Mouse (Mus musculus): ENCODE results near the gene Arl13b. TPM values are rescaled to one million over a fixed set of nuclear protein-coding genes. Genes with fewer than 3 reads are reported as not detected.

The Arl13b gene
- polyA plus RNA-seq (2015; fragmentation: Nextera tagmentation; extraction: Ambion mirVana) = 21.3 and 22.6 TPM in 2 replicates

DNA sequence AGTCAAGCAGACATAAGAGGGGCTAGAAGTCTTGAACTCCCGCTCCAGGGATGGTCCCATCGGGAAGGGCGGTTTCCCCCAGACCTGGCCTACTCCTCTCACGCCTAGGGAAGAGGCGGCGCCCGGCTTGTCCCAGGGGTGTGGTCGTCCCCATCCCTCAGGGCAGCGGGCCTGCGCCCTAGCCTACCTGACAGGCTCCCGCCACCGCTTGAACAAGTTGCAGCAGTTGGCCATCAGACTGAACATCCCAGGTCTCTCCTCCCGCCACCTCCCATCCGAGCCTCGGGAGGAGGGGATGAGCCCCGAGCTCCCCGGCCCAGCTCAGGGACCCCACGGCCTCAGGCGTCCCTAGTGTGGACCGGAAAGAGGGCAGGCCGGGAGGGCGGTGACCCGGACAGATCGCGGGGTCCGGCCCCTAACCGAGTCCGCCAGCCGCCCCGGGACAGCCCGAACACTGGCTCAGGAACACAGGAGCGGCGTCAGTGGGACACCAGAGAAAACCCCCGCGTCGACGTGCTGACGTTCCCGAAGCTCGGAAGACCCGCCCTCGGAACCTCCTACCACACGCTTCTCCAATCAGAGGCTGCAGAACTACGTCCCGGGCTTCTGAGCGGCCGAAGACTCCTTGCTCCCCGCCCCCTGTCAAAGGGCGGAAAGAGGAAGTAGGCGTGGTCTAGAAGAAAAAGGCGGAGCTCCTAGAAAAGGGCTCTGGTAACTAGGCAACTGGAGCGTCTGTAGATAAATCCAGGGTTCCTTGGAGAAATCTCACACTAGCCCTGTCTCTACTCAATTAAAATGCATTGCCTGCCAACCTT, at the start of gene Arl13b:
Arl13b (minus strand) TSS at position 543 of the 815 bp plus-strand sequence.
- Histone ChIP-seq H3K36me3 (no peaks in the 10 kb centered on the region), H3K4me2 (peak within 1 kb of the TSS; percentile 82), H3K9me3 (no peaks in the 10 kb centered on the region), H3K9ac (peak within 1 kb of the TSS; percentile 90), H3K27me3 (no peaks in the 10 kb centered on the region), H3K4me1 (replicated peaks) (peaks cover 16% of the 10 kb centered on the region), H3K4me3 (peak within 1 kb of the TSS; percentile 92), H3K27ac (peak within 1 kb of the TSS; percentile 85)
- peak; percentile 100 for ATAC-seq (ENCODE audit: low FRiP score)
- under 1% methylated on average over 51 of the region's 52 CpGs for WGBS

DNA sequence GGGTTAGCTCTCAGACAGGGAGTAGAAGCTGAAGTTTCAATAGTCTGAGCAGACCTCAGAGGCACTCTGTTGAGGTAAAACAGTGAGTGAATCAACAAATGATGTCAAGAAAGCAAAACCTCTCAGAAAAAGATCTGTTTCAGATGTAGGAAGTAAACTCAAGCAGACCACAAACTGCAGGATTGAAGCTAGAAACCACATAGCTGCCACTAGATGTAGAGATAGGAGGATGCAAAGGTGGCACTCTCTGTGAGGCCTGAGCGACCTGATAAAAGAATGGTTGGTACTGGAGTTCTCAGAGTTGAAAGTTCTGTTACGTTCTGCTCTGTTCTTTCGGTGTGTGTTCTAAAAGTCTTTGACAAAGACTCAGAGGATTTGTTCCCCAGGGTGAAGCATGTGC, 49.0 kb upstream of the Arl13b start:
- H3K9me3 ChIP-seq = no peaks in the 10 kb centered on the region
- WGBS = 87% methylated on average over 3 of the region's 3 CpGs
- H3K9ac ChIP-seq = no peak overlapping the region
- H3K4me2 ChIP-seq = no peak overlapping the region
- no peak overlapping the region for H3K27ac ChIP-seq
- H3K36me3 ChIP-seq = no peaks in the 10 kb centered on the region
- H3K27me3 ChIP-seq = no peaks in the 10 kb centered on the region
- H3K4me3 ChIP-seq = no peak overlapping the region
- H3K4me1 ChIP-seq (replicated peaks) = no peaks in the 10 kb centered on the region
- no peak for ATAC-seq (ENCODE audit: low FRiP score)

DNA sequence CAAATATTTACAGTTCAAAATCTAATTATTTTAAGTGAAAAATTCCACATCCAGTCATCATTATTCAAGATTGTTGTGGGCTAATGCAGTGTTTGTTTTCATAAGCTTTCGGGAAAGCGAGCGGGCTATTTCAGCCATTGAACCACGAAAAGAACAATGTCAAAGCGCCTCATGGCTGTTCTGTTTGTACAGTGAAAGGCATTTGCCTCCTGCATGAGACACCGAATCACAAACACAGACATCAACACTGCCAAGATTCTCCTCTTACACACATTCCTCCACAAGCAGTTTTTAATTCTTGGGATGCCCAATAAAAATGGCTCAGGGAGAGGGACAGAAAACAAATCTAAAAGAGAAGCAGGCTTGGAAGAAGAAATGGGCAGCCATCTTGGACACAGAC, 27.2 kb upstream of the Arl13b start:
- ATAC-seq (ENCODE audit: low FRiP score) = no peak
- Histone ChIP-seq H3K9ac (no peak overlapping the region), H3K27ac (no peak overlapping the region), H3K36me3 (no peaks in the 10 kb centered on the region), H3K9me3 (no peaks in the 10 kb centered on the region), H3K4me3 (no peak overlapping the region), H3K4me1 (replicated peaks) (peaks cover 5% of the 10 kb centered on the region; the same call in 1 of the 2 replicates), H3K27me3 (no peaks in the 10 kb centered on the region), H3K4me2 (no peak overlapping the region)
- 82% methylated on average over 6 of the region's 6 CpGs for WGBS

DNA sequence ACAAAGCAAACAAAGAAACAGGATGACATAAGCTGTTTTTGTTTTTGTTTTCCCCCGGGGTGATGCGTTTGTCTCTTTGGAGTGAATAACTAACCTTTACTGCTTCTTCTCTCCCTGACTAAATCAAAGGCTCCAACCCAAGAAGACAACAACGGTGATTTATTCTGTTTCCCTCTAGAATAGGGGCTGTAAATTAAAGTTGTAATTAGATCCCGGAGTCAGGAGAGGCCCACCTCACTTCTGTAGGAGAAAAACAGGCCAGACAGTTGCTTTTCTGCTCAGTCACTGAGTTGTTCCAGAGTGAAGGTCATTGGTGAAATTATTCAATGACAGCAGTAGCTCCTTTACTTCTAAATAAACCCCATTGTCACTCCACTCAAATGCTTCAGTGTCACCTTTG, 26.3 kb upstream of the Arl13b start:
- Histone ChIP-seq H3K27ac (no peak overlapping the region), H3K4me3 (no peak overlapping the region), H3K4me2 (no peak overlapping the region), H3K27me3 (no peaks in the 10 kb centered on the region), H3K36me3 (no peaks in the 10 kb centered on the region), H3K9me3 (no peaks in the 10 kb centered on the region), H3K9ac (no peak overlapping the region), H3K4me1 (replicated peaks) (peaks cover 5% of the 10 kb centered on the region; the same call in 1 of the 2 replicates)
- no peak for ATAC-seq (ENCODE audit: low FRiP score)
- 59% methylated on average over 4 of the region's 4 CpGs for WGBS

DNA sequence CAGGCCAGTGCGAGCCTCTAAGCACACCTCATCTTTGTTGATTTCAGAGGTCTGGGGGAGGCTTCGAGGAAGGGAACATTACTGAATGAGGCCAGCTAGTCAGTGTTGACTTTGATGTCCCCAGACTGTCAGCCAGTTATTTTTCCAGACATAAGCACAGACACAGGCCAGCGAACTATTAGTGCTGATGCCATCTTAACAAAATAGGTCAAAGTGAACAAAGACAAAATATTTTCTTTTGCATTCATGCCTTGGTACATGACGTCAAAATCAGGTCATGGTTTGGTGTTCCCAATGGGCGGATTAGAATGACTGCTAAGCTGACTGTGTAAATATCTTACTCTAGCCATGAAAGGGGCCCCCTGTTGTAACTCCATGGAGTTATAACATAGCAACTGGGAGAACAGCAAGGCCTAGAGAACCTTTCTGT, 25.9 kb upstream of the Arl13b start:
- Histone ChIP-seq H3K36me3 (no peaks in the 10 kb centered on the region), H3K27ac (no peak overlapping the region), H3K9me3 (no peaks in the 10 kb centered on the region), H3K4me1 (replicated peaks) (peaks cover 5% of the 10 kb centered on the region; the same call in 1 of the 2 replicates), H3K4me3 (no peak overlapping the region), H3K4me2 (no peak overlapping the region), H3K9ac (no peak overlapping the region), H3K27me3 (no peaks in the 10 kb centered on the region)
- 68% methylated on average over 5 of the region's 5 CpGs for WGBS
- no peak for ATAC-seq (ENCODE audit: low FRiP score)

DNA sequence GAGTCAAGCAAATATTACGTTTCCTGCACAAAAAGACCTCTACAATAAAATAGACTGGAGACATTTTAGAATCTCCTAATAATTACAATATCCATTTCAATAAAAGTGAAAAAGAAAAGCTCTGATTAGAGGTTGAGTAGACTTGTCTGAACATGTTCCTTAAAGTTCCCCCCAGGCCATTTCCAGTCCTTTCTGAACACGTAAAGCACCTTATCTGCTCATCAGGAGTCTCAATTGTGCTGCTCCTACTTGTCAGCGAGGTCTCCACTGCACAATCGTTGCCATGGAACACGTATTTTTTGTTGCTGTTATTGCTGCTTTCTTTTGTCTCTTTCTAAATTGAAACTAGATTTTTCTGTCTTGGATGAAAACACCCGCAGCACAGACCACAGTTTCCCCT, 14.6 kb upstream of the Arl13b start:
- no peaks in the 10 kb centered on the region for H3K36me3 ChIP-seq
- no peak overlapping the region for H3K4me3 ChIP-seq
- H3K27ac ChIP-seq = no peak overlapping the region
- no peak for ATAC-seq (ENCODE audit: low FRiP score)
- no peaks in the 10 kb centered on the region for H3K27me3 ChIP-seq
- 60% methylated on average over 6 of the region's 6 CpGs for WGBS
- H3K4me1 ChIP-seq (replicated peaks) = no peaks in the 10 kb centered on the region
- no peaks in the 10 kb centered on the region for H3K9me3 ChIP-seq
- no peak overlapping the region for H3K4me2 ChIP-seq
- no peak overlapping the region for H3K9ac ChIP-seq

DNA sequence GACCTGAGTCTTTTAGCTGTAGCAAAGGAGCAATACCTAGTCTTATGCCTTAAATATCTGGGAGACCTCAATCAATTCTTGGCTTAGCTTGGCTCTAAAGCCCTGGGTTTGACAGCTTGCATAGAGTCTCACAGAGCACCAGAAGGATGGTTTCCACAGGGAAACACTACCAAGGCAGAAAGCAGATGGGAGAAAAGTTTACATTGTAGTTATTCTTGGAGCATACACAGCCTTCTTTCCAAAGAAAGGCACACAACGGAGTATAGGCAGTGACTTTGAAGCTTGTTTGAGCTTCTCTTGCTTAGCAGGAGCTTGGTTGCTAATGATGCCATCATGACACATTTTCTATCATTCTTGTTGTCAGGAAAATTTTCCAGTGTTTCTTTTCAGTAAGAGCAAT, 13.3 kb upstream of the Arl13b start:
- Histone ChIP-seq H3K27ac (no peak overlapping the region), H3K36me3 (no peaks in the 10 kb centered on the region), H3K9me3 (no peaks in the 10 kb centered on the region), H3K4me3 (no peak overlapping the region), H3K4me2 (no peak overlapping the region), H3K9ac (no peak overlapping the region), H3K4me1 (replicated peaks) (no peaks in the 10 kb centered on the region), H3K27me3 (0 out of 2 replicates have a peak, but pooled peaks cover 3% of the 10 kb centered on the region)
- 83% methylated on average over 1 of the region's 1 CpGs for WGBS
- ATAC-seq (ENCODE audit: low FRiP score) = no peak

DNA sequence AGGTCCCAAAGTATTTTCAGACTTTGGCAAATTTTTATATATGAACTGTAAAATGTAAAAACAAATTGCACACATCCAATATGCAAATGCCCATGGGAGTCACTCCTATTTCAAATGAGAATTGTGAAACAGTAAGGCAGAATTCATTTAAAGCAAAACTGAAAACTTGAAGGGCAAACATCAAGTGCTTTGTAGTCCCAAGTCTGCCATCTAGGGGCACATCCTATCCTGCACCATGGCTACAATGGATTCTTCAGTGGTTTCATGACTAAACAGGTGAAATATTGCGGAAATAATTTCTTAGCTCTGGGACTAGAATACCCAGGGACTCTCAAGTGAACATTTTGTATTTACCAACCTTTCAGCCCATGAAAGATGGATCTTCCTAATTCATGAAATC, 11.2 kb upstream of the Arl13b start:
- no peak for ATAC-seq (ENCODE audit: low FRiP score)
- no peaks in the 10 kb centered on the region for H3K36me3 ChIP-seq
- no peak overlapping the region for H3K4me2 ChIP-seq
- 95% methylated on average over 1 of the region's 1 CpGs for WGBS
- H3K4me3 ChIP-seq = no peak overlapping the region
- no peaks in the 10 kb centered on the region for H3K9me3 ChIP-seq
- H3K4me1 ChIP-seq (replicated peaks) = 0 out of 2 replicates have a peak, but pooled peaks cover 8% of the 10 kb centered on the region
- H3K27ac ChIP-seq = no peak overlapping the region
- H3K9ac ChIP-seq = no peak overlapping the region
- 0 out of 2 replicates have a peak, but pooled peaks cover 3% of the 10 kb centered on the region for H3K27me3 ChIP-seq

DNA sequence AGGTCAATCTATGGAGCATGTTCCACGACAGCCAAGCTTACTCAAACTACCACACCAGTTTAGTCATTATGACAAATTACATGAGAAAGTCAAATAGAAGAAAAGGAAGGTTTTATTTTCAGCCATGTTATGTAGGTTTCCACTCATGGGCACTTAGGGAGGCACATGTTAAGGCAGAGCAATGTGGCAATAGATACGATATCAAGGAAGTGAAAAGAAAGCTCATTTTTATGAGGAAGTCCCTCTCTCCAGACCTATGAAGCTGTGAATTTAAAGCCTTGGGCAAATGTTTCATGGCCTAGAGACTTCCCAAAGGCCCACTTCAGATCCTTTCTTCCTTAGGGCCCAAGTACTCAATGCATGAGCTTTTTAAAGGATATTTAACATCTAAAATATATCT, 10.7 kb upstream of the Arl13b start:
- H3K4me3 ChIP-seq = no peak overlapping the region
- H3K4me2 ChIP-seq = no peak overlapping the region
- H3K4me1 ChIP-seq (replicated peaks) = 0 out of 2 replicates have a peak, but pooled peaks cover 8% of the 10 kb centered on the region
- H3K36me3 ChIP-seq = no peaks in the 10 kb centered on the region
- 96% methylated on average over 2 of the region's 2 CpGs for WGBS
- no peak overlapping the region for H3K27ac ChIP-seq
- no peak for ATAC-seq (ENCODE audit: low FRiP score)
- 0 out of 2 replicates have a peak, but pooled peaks cover 3% of the 10 kb centered on the region for H3K27me3 ChIP-seq
- no peak overlapping the region for H3K9ac ChIP-seq
- H3K9me3 ChIP-seq = no peaks in the 10 kb centered on the region

DNA sequence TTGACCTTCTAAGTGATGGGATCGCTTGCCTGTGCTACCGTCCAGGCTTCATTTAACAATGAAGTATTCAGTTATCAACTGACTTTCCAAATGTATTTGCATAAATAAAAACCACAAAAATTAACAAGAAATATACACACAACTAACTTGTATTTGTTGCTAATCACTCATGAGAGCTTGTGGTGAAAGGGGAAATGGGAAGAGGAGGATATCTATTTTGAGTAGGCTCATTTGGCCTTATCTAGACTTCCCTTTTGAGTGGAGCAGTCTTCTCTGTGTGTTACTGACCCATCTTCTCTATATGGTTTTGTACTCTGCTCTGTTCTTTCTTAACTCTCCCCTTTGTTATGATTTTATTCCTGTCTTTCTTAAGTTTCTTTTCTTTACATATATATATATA, 9.4 kb upstream of the Arl13b start:
- Histone ChIP-seq H3K9ac (no peak overlapping the region), H3K27me3 (0 out of 2 replicates have a peak, but pooled peaks cover 3% of the 10 kb centered on the region), H3K9me3 (no peaks in the 10 kb centered on the region), H3K4me1 (replicated peaks) (0 out of 2 replicates have a peak, but pooled peaks cover 8% of the 10 kb centered on the region), H3K36me3 (no peaks in the 10 kb centered on the region), H3K4me2 (no peak overlapping the region), H3K4me3 (no peak overlapping the region), H3K27ac (no peak overlapping the region)
- ATAC-seq (ENCODE audit: low FRiP score) = no peak
- WGBS = 90% methylated on average over 2 of the region's 2 CpGs

DNA sequence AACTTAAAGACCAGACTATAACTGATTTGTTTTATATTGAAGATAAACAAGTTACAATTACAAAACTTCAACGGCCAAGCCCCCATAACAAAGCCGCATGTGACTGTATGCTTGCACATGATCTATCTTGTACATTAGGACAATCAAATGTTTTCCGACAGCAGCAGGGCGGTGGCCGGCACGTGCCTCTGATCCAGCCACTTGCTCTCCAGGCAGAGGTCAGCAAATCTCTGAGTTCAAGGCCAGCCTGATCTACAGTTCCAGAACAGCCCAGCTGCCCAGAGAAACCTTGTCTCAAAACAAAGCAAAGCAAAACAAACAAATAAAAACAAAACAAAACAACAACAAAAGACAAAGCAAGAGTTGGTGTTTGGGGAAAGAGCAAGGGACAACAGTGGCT, 8.5 kb upstream of the Arl13b start:
- H3K4me2 ChIP-seq = no peak overlapping the region
- no peak overlapping the region for H3K27ac ChIP-seq
- no peaks in the 10 kb centered on the region for H3K9me3 ChIP-seq
- 0 out of 2 replicates have a peak, but pooled peaks cover 3% of the 10 kb centered on the region for H3K27me3 ChIP-seq
- no peak overlapping the region for H3K4me3 ChIP-seq
- ATAC-seq (ENCODE audit: low FRiP score) = no peak
- no peaks in the 10 kb centered on the region for H3K36me3 ChIP-seq
- 71% methylated on average over 6 of the region's 6 CpGs for WGBS
- H3K9ac ChIP-seq = no peak overlapping the region
- H3K4me1 ChIP-seq (replicated peaks) = 0 out of 2 replicates have a peak, but pooled peaks cover 8% of the 10 kb centered on the region

DNA sequence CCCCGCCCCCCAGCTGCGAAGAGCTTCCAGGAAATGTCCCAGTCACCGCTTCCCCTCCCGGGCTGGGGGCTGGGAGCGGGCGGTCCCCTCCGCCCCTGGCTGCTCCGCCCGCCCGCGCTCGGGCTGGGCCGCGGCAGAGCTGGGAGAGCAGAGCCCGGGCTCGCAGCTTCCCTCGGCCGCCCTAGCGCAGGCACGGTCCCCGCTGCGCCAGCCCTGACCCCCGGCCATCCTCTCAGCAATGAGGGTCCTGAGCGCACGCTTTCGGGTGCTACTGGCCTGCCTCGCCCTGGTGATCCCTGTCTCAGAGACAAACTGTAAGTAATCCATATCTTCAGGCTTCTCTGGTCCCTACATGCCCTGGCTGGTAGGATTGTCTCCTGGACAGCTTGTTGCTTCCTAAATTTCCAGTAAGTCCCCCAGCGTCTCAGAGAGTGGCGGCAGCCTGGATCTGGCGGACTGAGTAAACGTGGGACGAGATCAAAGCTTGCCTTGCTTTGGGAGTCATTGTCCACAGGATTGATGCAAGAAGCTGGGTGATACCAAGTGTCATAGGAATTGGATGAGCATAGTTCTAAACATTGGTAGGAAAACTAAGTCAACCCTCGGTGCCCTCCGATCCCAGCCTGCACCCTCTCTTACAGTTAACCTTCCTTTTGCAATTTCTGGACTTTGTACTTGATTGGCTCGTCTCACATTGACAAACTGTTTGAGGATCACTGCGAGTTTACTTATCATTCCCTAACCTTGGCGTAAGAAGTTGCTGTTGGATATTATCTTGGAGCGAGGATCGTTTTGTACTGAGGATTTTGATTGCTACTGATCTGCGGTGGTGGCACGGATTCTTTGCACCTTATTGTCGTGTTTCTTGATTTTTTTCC, 7.6 kb upstream of the Arl13b start, which contains the start of gene Pros1:
Pros1 (plus strand) TSS at position 117 of the 878 bp plus-strand sequence.
- ATAC-seq (ENCODE audit: low FRiP score) = peak; percentile 91
- H3K27ac ChIP-seq = 0 out of 2 replicates have a peak within 1 kb of the TSS, but pooled peaks have one; percentile 4
- H3K27me3 ChIP-seq = 0 out of 2 replicates have a peak, but pooled peaks cover 3% of the 10 kb centered on the region
- H3K9me3 ChIP-seq = no peaks in the 10 kb centered on the region
- 4% methylated on average over 39 of the region's 42 CpGs for WGBS
- peak within 1 kb of the TSS; percentile 82 for H3K9ac ChIP-seq
- H3K4me3 ChIP-seq = peak within 1 kb of the TSS; percentile 56
- H3K36me3 ChIP-seq = no peaks in the 10 kb centered on the region
- 0 out of 2 replicates have a peak, but pooled peaks cover 8% of the 10 kb centered on the region for H3K4me1 ChIP-seq (replicated peaks)
- H3K4me2 ChIP-seq = peak within 1 kb of the TSS; percentile 88
